Mouse (Mus musculus) 3T3-L1 (cell line): ENCODE results near the gene C130060K24Rik.

Experiments used
- DNase-seq: peaks from one replicate; pipeline ENCODE4 v3.0.0-alpha.2; 2015; ENCODE audit warnings: low read depth, low spot score

C130060K24Rik gene

GRCm38 (mm10) chr6:65380918-65381772 is at the start of gene C130060K24Rik:
TSS of gene C130060K24Rik (plus strand) at chr6:65381105.
- no peak for DNase-seq

DNA sequence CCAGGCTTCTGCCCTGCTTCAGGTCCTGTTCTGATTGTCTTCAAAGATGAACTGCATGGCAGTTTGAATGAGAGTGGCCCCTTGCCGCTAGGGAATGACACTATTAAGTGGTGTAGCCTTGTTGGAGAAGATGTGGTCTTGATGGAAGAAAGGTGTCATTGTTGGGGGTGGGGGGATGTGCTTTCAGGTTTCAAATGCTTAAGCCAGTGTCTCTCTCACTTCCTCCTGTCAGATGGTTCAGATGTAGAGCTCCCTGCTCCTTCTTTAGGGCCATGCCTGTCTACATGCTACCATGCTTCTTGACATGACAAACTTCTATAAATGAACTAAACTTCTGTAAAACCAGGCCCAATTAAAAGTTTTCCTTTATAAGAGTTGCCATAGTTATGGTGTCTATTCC is 46.7 kb upstream of the C130060K24Rik start:
- DNase-seq = no peak

DNA sequence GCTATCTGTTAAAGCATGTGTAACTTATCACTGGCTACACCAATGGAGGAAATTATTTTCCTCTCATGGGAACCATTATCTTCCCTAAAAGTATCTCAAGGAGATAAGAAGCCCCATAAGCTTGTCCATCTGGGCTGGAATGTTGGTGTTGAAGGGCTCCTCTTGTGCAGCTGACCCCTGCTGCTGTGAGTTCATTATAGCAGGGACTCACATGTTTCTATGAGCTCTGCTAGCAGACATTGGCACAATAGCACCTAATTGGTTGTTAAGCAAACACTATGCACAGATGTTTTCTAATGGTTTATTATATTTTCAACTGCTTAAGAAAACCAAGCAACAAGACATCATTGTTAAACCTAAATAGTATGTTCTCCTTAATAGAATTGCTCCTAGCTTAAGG is 41.5 kb upstream of the C130060K24Rik start:
- no peak for DNase-seq

DNA sequence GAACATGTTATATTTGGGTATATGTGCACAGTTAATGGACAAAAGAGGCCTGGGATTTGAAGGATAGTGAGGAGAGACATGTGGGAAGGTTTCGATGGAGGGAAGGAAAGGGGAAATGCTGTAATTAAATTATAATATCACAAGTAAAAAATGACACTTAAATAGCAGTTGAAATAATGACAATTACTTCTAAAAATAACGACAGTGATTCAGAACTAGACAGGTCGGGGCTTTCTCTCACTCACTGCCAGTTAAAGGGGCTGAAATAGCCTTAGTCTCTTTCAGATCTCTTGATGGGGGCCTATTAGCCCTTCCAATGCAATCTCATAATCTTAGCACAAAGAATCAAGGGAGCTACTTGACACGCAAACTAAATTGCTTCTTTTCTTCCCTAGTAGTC is 39.5 kb upstream of the C130060K24Rik start:
- no peak for DNase-seq

- DNase-seq = no peak
Observed at GRCm38 (mm10) chr6:65347736-65348135, 33.2 kb upstream of the C130060K24Rik start.

DNA sequence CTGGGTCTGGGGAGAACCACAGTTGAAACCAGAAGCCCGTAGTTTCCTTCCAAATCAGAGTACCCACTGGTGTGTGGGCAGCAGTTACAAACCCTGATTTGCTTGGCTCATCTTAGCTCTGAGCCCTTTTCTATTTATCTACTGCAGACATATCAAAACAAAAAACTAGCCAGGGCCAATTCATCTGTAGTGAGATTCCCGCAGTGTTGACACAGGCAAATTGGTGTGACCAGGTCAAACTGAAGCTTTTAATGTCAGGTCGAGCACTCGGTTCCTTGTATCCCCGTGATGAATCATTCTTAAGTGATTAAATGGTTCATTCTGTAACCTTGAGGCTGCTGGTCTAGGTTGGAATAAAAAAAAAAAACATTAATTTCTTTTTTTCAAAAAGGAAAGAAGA is 32.6 kb upstream of the C130060K24Rik start:
- no peak for DNase-seq

DNA sequence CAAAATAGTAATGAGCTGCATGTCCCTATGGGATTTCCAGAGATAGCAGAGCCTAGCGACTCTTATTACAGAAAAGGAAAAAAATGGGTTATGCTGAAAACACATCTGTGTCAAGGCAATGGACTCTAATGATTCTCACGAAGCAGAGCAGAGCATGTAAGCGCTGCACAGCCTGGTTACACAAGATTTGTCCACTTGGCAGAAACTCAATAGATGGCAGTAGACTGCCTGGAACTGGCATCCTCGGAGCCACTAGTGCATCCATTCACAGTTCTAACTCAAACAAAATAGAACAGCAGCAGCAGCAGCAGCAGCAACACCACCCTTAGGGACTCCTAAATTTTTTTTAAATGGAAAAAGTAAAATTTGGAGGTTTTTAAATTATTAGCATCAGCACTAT is 29.3 kb upstream of the C130060K24Rik start:
- no peak for DNase-seq

- no peak for DNase-seq
Observed at GRCm38 (mm10) chr6:65375918-65376317, 5.0 kb upstream of the C130060K24Rik start.

DNA sequence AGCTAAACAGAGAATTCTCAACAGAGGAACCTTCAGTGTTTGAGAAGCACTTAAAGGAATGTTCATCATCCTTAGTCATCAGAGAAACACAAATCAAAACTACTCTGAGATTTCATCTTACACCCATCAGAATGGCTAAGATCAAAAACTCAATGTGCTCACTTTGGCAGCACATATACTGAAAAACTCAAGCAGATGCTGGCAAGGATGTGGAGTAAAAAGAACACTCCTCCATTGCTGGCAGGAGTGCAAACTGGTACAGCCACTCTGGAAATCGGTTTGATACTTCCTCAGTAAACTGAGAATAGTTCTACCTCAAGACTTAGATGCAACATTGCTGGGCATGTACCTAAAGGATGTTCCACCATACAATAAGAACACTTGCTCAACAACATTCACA is 41.0 kb downstream of the C130060K24Rik start:
- DNase-seq = no peak

DNA sequence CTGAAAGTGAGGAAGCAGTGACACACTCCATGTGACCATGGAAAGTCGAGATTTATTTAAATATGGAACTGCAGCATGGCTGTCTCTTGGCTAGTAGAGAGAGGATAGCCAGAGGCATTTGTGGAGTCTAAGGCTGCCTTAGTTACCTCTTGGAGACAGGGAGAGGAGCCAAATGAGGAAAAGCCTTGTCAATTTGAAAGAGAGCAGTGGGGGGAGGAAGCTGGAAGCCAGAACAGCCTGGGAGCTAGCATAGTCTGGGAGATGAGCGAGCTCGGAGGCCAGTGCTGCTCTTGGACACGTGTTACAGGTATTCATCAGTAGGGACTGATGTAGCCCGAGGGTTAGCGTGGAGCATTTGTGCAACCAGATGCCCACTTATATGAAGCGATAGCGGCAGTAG is 46.2 kb downstream of the C130060K24Rik start:
- no peak for DNase-seq

DNA sequence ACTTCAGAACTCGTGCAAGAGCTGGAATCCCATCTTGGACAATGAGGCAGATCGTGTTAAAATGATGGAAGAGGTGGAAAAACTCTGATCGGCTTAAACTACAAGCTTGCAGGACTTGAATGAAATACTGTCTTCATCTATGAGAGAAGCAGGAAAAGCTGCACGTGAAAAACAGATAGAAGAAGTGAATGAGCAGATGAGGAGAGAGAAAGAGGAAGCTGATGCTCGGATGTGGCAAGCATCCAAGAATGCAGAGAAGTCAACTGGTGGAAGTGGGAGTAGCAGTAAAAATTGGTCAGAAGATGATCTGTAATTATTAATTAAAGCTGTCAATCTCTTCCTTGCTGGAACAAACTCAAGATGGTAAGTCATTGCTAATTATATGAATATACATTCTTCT is 52.3 kb downstream of the C130060K24Rik start:
- no peak for DNase-seq

- peak; percentile 65 for DNase-seq
Observed at GRCm38 (mm10) chr6:65453465-65453864, 72.6 kb downstream of the C130060K24Rik start.

DNA sequence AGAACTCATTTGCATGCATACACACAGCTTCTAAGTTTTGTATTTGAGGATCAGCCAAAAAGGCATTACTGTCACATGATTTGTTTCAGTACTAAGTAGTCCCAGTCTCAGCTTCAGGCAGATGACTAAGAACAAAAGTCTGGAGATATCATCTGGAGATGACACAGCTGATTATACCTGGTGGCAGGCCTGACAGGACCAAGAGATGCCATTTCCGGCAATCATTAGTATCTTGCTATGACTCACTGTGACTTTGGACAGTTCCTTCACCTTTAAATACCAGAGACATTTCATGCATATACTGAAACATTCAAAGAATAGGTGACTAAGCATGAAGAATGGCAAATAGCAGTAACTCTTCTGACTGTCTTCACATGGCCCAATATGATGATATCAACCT is 84.4 kb downstream of the C130060K24Rik start:
- DNase-seq = no peak

GRCm38 (mm10) chr6:65470320-65470719 is 89.4 kb downstream of the C130060K24Rik start:
- DNase-seq = no peak

DNA sequence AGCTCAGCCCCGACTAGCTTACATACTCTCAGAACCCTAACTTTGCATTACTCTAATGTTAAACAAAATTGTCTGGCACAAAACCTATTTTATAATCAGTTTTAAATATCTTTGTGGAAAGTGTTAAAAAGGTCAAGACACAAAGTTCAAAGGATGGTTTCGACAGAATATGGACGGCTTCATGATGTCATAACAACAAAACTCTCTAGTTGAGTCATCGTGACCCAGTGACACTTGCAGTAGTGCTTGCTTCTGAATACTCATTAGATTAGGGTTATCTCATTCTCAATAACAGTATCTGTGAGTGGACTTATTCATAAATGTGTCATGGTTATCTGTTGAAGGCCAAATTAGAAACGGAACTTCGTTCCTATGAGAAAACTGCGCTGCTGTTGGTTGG is 91.5 kb downstream of the C130060K24Rik start:
- DNase-seq = no peak

GRCm38 (mm10) chr6:65498786-65499185 is 117.9 kb downstream of the C130060K24Rik start:
- peak; percentile 12 for DNase-seq
